ENCODE assay signal across 8 mouse cellular contexts in the genomic region with DNA sequence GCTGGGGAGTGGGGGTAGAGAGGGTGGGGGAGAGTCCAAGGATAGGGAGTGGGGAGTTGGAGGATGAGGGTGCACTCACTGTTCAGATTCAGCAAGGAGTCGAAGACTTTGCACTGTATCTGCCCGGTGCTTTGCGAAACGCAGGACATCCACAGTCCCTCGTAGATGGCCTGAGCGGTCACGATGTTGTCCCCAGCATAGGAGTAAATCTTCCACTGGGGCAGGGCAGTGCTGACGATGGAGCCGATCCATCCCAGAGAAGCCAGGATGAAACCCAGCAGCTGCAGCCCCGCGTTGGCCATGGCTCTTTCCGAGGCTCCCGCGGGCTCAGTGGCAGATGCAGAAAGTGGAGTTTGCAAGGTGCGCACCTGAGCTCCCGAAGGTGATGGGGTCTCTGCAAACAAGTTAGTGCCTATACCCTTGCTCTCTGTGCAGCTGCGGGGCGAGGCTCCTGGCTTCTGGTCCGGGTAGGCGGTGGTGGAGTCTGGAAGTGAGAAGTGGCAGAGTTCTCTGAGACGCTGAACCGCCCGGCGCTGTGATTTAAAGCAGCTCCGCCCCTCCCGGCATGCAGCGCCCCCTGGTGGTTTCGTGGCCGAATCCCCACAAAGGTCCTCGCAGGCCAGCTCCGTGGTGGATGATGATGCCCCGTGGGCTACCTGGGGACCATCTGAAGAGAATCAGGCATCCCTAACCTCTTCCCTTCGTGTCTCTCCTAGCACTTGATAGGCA. TPM values are rescaled to one million over a fixed set of nuclear protein-coding genes. Genes with fewer than 3 reads are reported as not detected.
A peak's percentile ranks its signal among the peaks of the same experiment; 100 is the strongest.
DNase-seq lines count a peak whose midpoint lies in the region; ATAC-seq and TF ChIP-seq lines count a peak whose summit lies in the region.

A gene (minus strand): TSS at position 517 of the 729 bp plus-strand sequence.

- H3K27me3 ChIP-seq in Patski = no peaks in the 10 kb centered on the region
- H3K27me3 ChIP-seq in hindbrain, embryonic 13.5 days = peaks cover 7% of the 10 kb centered on the region; the same call in 1 of the 2 replicates

- POLR2A ChIA-PET in Patski (lab: Charles Lee) = no interaction called here

- in situ Hi-C loops in Patski (cut with MboI; ENCODE audit: low pct_unique_long_range_greater_than_20kb) = loop anchor here (10.0 kb wide), 1 partner anchor 137 kb away; no protein-coding TSS in a partner anchor

- CTCF ChIA-PET in Patski (lab: Charles Lee) = interaction anchor here (0.6 to 2.4 kb wide), 9 partner anchors 10 to 407 kb away, joined by 3 to 11 read pairs (median 3); no protein-coding TSS in a partner anchor

- H3K4me2 ChIP-seq in hindbrain, embryonic 13.5 days = peak within 1 kb of the TSS; percentile 82

- peak within 1 kb of the TSS; percentile 60 for H3K9ac ChIP-seq in hindbrain, embryonic 13.5 days

- no peak for DNase-seq in Patski (ENCODE audit: low read depth, low spot score)
- DNase-seq in cerebellum, postnatal 36 days = peak; percentile 60 to 73
- peak; percentile 73 to 80 for DNase-seq in frontal cortex, postnatal 36 days (ENCODE audit: low spot score in 2 of 2)
- peak; percentile 79 to 96 for DNase-seq in layer of hippocampus, postnatal 25 days (ENCODE audit: extremely low spot score in 1 of 2, low spot score in 1 of 2)
- peak; percentile 92 for DNase-seq in lung, postnatal 14 days
- DNase-seq in ovary, postnatal 36 days (ENCODE audit: low spot score) = peak; percentile 86
- DNase-seq in thymus, postnatal 10 days (ENCODE audit: low spot score in 2 of 2) = peak; percentile 16 to 69

- no peaks in the 10 kb centered on the region for H3K36me3 ChIP-seq in hindbrain, embryonic 13.5 days

- no peak within 1 kb of the TSS for H3K27ac ChIP-seq in hindbrain, embryonic 13.5 days

- 3% methylated on average over 33 of the region's 33 CpGs for WGBS in hindbrain, embryonic 13.5 days

- peak; percentile 96 for TF ChIP-seq CTCF in Patski (IDR thresholded peaks at IDR 0.05)

- peak; percentile 82 for ATAC-seq in Patski
- peak; percentile 88 for ATAC-seq in hindbrain, embryonic 13.5 days (ENCODE audit: low FRiP score)

- H3K4me3 ChIP-seq in hindbrain, embryonic 13.5 days = peak within 1 kb of the TSS; percentile 48

- peaks cover 9% of the 10 kb centered on the region for H3K4me1 ChIP-seq in hindbrain, embryonic 13.5 days (replicated peaks)

- no peaks in the 10 kb centered on the region for H3K9me3 ChIP-seq in hindbrain, embryonic 13.5 days

RNA-seq across cellular contexts. Expression of the gene that starts here (rescaled TPM):
- 8.3 TPM for polyA plus RNA-seq in Patski (2021)
- polyA plus RNA-seq in hindbrain, embryonic 13.5 days (2015; fragmentation: Nextera tagmentation; extraction: Ambion mirVana) = 6.0 and 9.8 TPM in 2 replicates
- 1 to 10 TPM; 1.5 to 1.6 TPM for total RNA-seq in layer of hippocampus, postnatal 25 days (2021)
